Mouse (Mus musculus) MEL (cell line): Measurements from ENCODE around the gene Hnrnph1. TPM values are rescaled to one million over a fixed set of nuclear protein-coding genes. Genes with fewer than 3 reads are reported as not detected.

Experiments
- DNase-seq: peaks from one replicate; pipeline ENCODE4 v3.0.0; 2011; ENCODE audit warnings: low read depth, low spot score
- H3K27ac ChIP-seq: 2 replicates; pipeline ENCODE4 v1.5.1; 2012; ENCODE audit warnings: low read depth, mild to moderate bottlenecking, control low read depth, low read length, moderate library complexity; ENCODE audit not compliant: control insufficient read depth
- H3K27me3 ChIP-seq, 2 experiments: fragments of 150-350 bp in 1 of 2; sonication (generic) in 1 of 2; 2 replicates each; pipeline ENCODE4 v1.6.1; 2012; ENCODE audit warnings: low read length in 2 of 2, mild to moderate bottlenecking in 2 of 2, improper control_type of control experiment in 1 of 2, moderate library complexity in 1 of 2; ENCODE audit not compliant: insufficient read depth in 2 of 2, control insufficient read depth in 1 of 2
- H3K36me3 ChIP-seq, 2 experiments: 2 replicates each; pipeline ENCODE4 v1.6.1; 2012 to 2014; ENCODE audit warnings: low read length in 2 of 2, improper control_type of control experiment in 1 of 2, inconsistent platforms in 1 of 2, mild to moderate bottlenecking in 1 of 2; ENCODE audit not compliant: insufficient read depth in 2 of 2, control insufficient read depth in 1 of 2
- H3K4me1 ChIP-seq, 2 experiments: fragments of 150-350 bp in 1 of 2; sonication (generic) in 1 of 2; 2 replicates each; pipeline ENCODE4 v1.6.1; 2012; ENCODE audit warnings: low read length in 2 of 2, improper control_type of control experiment in 1 of 2, mild to moderate bottlenecking in 1 of 2; ENCODE audit not compliant: insufficient read depth in 2 of 2, control insufficient read depth in 1 of 2
- H3K4me3 ChIP-seq, 2 experiments: fragments of 150-350 bp in 1 of 2; sonication (generic) in 1 of 2; 2 replicates each; pipeline ENCODE4 v1.5.1; 2012; ENCODE audit warnings: low read depth in 2 of 2, low read length in 2 of 2, mild to moderate bottlenecking in 2 of 2, moderate library complexity in 2 of 2, control low read depth in 1 of 2, improper control_type of control experiment in 1 of 2; ENCODE audit not compliant: control insufficient read depth in 1 of 2, insufficient read depth in 1 of 2
- H3K79me2 ChIP-seq: 2 replicates; pipeline ENCODE4 v1.6.1; 2012; ENCODE audit warnings: mild to moderate bottlenecking, low read length, moderate library complexity; ENCODE audit not compliant: control insufficient read depth, poor library complexity, insufficient read depth
- H3K9ac ChIP-seq: 2 replicates; pipeline ENCODE4 v1.6.1; 2012; ENCODE audit warnings: low read depth, mild to moderate bottlenecking, control low read depth, low read length, moderate library complexity; ENCODE audit not compliant: control insufficient read depth, poor library complexity, severe bottlenecking
- H3K9me3 ChIP-seq: fragments of 150-350 bp; sonication (generic); replicated peaks from 2 replicates; pipeline ENCODE4 v1.6.1; 2012; ENCODE audit warnings: mild to moderate bottlenecking, low read length, improper control_type of control experiment, moderate library complexity; ENCODE audit not compliant: insufficient read depth
- BHLHE40 ChIP-seq: IDR thresholded peaks from 2 replicates; pipeline ENCODE4 v1.6.1; 2012; ENCODE audit warnings: low read depth, mild to moderate bottlenecking, inconsistent platforms, low read length, improper control_type of control experiment, borderline replicate concordance
- CHD1 ChIP-seq: IDR thresholded peaks from 2 replicates; pipeline ENCODE4 v1.6.1; 2012; ENCODE audit warnings: low read depth, mild to moderate bottlenecking, inconsistent platforms, low read length, improper control_type of control experiment
- CTCF ChIP-seq, 3 experiments: IDR thresholded peaks in 2 of 3; conservative IDR thresholded peaks in 1 of 3; 2 replicates each; pipeline ENCODE4 v1.5.1; 2011 to 2012; ENCODE audit warnings: low read length in 3 of 3, low read depth in 2 of 3, mild to moderate bottlenecking in 2 of 3, improper control_type of control experiment in 1 of 3, inconsistent platforms in 1 of 3, mixed read lengths in 1 of 3, moderate library complexity in 1 of 3; ENCODE audit not compliant: control insufficient read depth in 1 of 3, insufficient read depth in 1 of 3, poor library complexity in 1 of 3, severe bottlenecking in 1 of 3
- E2F4 ChIP-seq: IDR thresholded peaks from 2 replicates; pipeline ENCODE4 v1.6.1; 2011; ENCODE audit warnings: low read depth, low read length, improper control_type of control experiment, borderline replicate concordance
- ELF1 ChIP-seq: IDR thresholded peaks from 2 replicates; pipeline ENCODE4 v1.6.1; 2014; ENCODE audit warnings: low read depth, mild to moderate bottlenecking, inconsistent platforms, low read length, improper control_type of control experiment, moderate library complexity
- ETS1 ChIP-seq: IDR thresholded peaks from 2 replicates; pipeline ENCODE4 v1.6.1; 2012; ENCODE audit warnings: low read depth, mild to moderate bottlenecking, inconsistent platforms, low read length, improper control_type of control experiment, moderate library complexity
- GATA1 ChIP-seq: IDR thresholded peaks from 2 replicates; pipeline ENCODE4 v1.6.1; 2011; ENCODE audit warnings: low read depth, low read length, improper control_type of control experiment
- HCFC1 ChIP-seq: IDR thresholded peaks from 2 replicates; pipeline ENCODE4 v1.6.1; 2012; ENCODE audit warnings: low read depth, mild to moderate bottlenecking, inconsistent platforms, low read length, improper control_type of control experiment, moderate library complexity
- MAFK ChIP-seq: IDR thresholded peaks from 2 replicates; pipeline ENCODE4 v1.6.1; 2011; ENCODE audit warnings: low read depth, mild to moderate bottlenecking, low read length, improper control_type of control experiment, borderline replicate concordance
- MAX ChIP-seq: IDR thresholded peaks from 2 replicates; pipeline ENCODE4 v1.6.1; 2011; ENCODE audit warnings: low read length, improper control_type of control experiment
- MAZ ChIP-seq: IDR thresholded peaks from 2 replicates; pipeline ENCODE4 v1.6.1; 2012; ENCODE audit warnings: low read depth, mild to moderate bottlenecking, inconsistent platforms, low read length, improper control_type of control experiment
- MEF2A ChIP-seq: IDR thresholded peaks from 2 replicates; pipeline ENCODE4 v1.6.1; 2014; ENCODE audit warnings: low read depth, mild to moderate bottlenecking, inconsistent platforms, low read length, improper control_type of control experiment; ENCODE audit not compliant: poor library complexity, insufficient replicate concordance, severe bottlenecking; ENCODE audit errors: extremely low read depth
- MXI1 ChIP-seq: IDR thresholded peaks from 2 replicates; pipeline ENCODE4 v1.6.1; 2011; ENCODE audit warnings: mild to moderate bottlenecking, low read depth, low read length, improper control_type of control experiment
- MYB ChIP-seq: IDR thresholded peaks from 2 replicates; pipeline ENCODE4 v1.6.1; 2011; ENCODE audit warnings: mild to moderate bottlenecking, low read depth, low read length, improper control_type of control experiment
- MYC ChIP-seq: IDR thresholded peaks from 2 replicates; pipeline ENCODE4 v1.6.1; 2011; ENCODE audit warnings: low read depth, mild to moderate bottlenecking, low read length, improper control_type of control experiment, moderate library complexity
- NELFE ChIP-seq: IDR thresholded peaks from 2 replicates; pipeline ENCODE4 v1.6.1; 2011; ENCODE audit warnings: low read depth, low read length, improper control_type of control experiment
- NRF1 ChIP-seq: IDR thresholded peaks from 2 replicates; pipeline ENCODE4 v1.6.1; 2014; ENCODE audit warnings: low read depth, mild to moderate bottlenecking, inconsistent platforms, low read length, improper control_type of control experiment, moderate library complexity; ENCODE audit not compliant: poor library complexity, insufficient read depth, severe bottlenecking
- POLR2AphosphoS2 ChIP-seq: IDR thresholded peaks from 2 replicates; pipeline ENCODE4 v1.6.1; 2011; ENCODE audit warnings: low read length, improper control_type of control experiment
- POLR2AphosphoS5 ChIP-seq: IDR thresholded peaks from 2 replicates; pipeline ENCODE4 v1.6.1; 2012; ENCODE audit warnings: low read depth, borderline replicate concordance, mild to moderate bottlenecking, inconsistent platforms, low read length, moderate library complexity, mixed read lengths
- RCOR1 ChIP-seq: IDR thresholded peaks from 2 replicates; pipeline ENCODE4 v1.6.1; 2012; ENCODE audit warnings: low read depth, mild to moderate bottlenecking, inconsistent platforms, low read length, improper control_type of control experiment
- SIN3A ChIP-seq: IDR thresholded peaks from 2 replicates; pipeline ENCODE4 v1.6.1; 2012; ENCODE audit warnings: low read length, improper control_type of control experiment, inconsistent platforms
- SMC3 ChIP-seq: IDR thresholded peaks from 2 replicates; pipeline ENCODE4 v1.6.1; 2011; ENCODE audit warnings: low read depth, low read length, improper control_type of control experiment
- TAL1 ChIP-seq: IDR thresholded peaks from 2 replicates; pipeline ENCODE4 v1.6.1; 2012; ENCODE audit warnings: mild to moderate bottlenecking, inconsistent platforms, low read length, moderate library complexity, mixed read lengths
- TCF12 ChIP-seq: IDR thresholded peaks from 2 replicates; pipeline ENCODE4 v1.6.1; 2014; ENCODE audit warnings: low read depth, mild to moderate bottlenecking, inconsistent platforms, low read length, improper control_type of control experiment, moderate library complexity
- UBTF ChIP-seq: IDR thresholded peaks from 2 replicates; pipeline ENCODE4 v1.6.1; 2012; ENCODE audit warnings: low read depth, mild to moderate bottlenecking, inconsistent platforms, low read length, improper control_type of control experiment, moderate library complexity, borderline replicate concordance; ENCODE audit not compliant: insufficient read depth
- USF1 ChIP-seq: IDR thresholded peaks from 2 replicates; pipeline ENCODE4 v1.6.1; 2014; ENCODE audit warnings: low read depth, mild to moderate bottlenecking, inconsistent platforms, low read length, improper control_type of control experiment, moderate library complexity
- ZNF384 ChIP-seq: IDR thresholded peaks from 2 replicates; pipeline ENCODE4 v1.6.1; 2012; ENCODE audit warnings: low read depth, mild to moderate bottlenecking, inconsistent platforms, low read length, improper control_type of control experiment
- polyA plus RNA-seq, 2 experiments: library from polyadenylated mRNA; stranded (reverse) in 1 of 2; unstranded in 1 of 2; fragments of >175 nt in 1 of 2; fragments of >200 nt in 1 of 2; gene quantifications; 2 replicates each; pipeline versions ENCODE4 v1.2.1 to v1.2.4; 2012; ENCODE audit warnings: low replicate concordance in 2 of 2, low read depth in 1 of 2; ENCODE audit not compliant: insufficient read length in 2 of 2, insufficient read depth in 1 of 2, missing spikeins in 1 of 2
- total RNA-seq: library from RNA; depleted of rRNA; stranded (reverse); fragments of 300-350 nt; gene quantifications from 2 replicates; pipeline ENCODE4 v1.2.3, GENCODE M21; 2012

The Hnrnph1 gene
- total and polyA plus RNA-seq, 3 experiments, result 227 to 552 (median 425) TPM

- no peak for TF ChIP-seq MAFK
- TF ChIP-seq TAL1, result no peak
- TF ChIP-seq MXI1, result peak; percentile 54; the same call in 1 of the 2 replicates
Measured at GRCm38 (mm10) chr11:50369360-50369911, 7.4 kb upstream of the Hnrnph1 start (continued).

- peak; percentile 71 for DNase-seq
- H3K4me1 ChIP-seq, result peaks cover 14 to 27% of the 10 kb centered on the region in 2 experiments
- H3K9ac ChIP-seq, result peak overlapping the region; percentile 91
- H3K27ac ChIP-seq, result peak overlapping the region; percentile 76
- no peaks in the 10 kb centered on the region for H3K27me3 ChIP-seq
- TF ChIP-seq POLR2AphosphoS2 (no peak), CHD1 (no peak), ELF1 (no peak), MAZ (no peak), HCFC1 (no peak), BHLHE40 (no peak), MYC (0 out of 2 replicates have a peak, but pooled peaks have one; percentile 42), USF1 (peak; percentile 78), E2F4 (no peak), NRF1 (no peak), GATA1 (no peak)
- no peaks in the 10 kb centered on the region; the same call in 1 of the 2 replicates for H3K79me2 ChIP-seq
- H3K4me3 ChIP-seq, result peak overlapping the region; percentile 61 to 80
- no peaks in the 10 kb centered on the region for H3K9me3 ChIP-seq
- peaks cover 0 to 27% of the 10 kb centered on the region in 2 experiments; a peak in 2 of 4 replicates for H3K36me3 ChIP-seq
Measured at GRCm38 (mm10) chr11:50370969-50371368, 5.8 kb upstream of the Hnrnph1 start.

- Histone ChIP-seq H3K36me3 (peaks cover 0 to 32% of the 10 kb centered on the region in 2 experiments; a peak in 2 of 4 replicates), H3K9ac (peak overlapping the region; percentile 91), H3K4me1 (peaks cover 14 to 32% of the 10 kb centered on the region in 2 experiments), H3K4me3 (peak overlapping the region; percentile 61 to 80), H3K79me2 (no peaks in the 10 kb centered on the region; the same call in 1 of the 2 replicates), H3K27ac (peak overlapping the region; percentile 76), H3K9me3 (no peaks in the 10 kb centered on the region), H3K27me3 (no peaks in the 10 kb centered on the region)
- peak; percentile 89 for DNase-seq
- TF ChIP-seq MEF2A (no peak), MYC (peak; percentile 36; the same call in 1 of the 2 replicates), MAX (no peak), SIN3A (peak; percentile 80), TAL1 (no peak), MYB (no peak), SMC3 (peak; percentile 23; the same call in 1 of the 2 replicates), POLR2AphosphoS5 (no peak), CTCF (IDR thresholded peaks at IDR 0.05 in 2 of 3, conservative IDR thresholded peaks at IDR 0.05 in 1 of 3; ENCODE audit: control insufficient read depth in 1 of 3, insufficient read depth in 1 of 3, low read depth in 2 of 3, low read length in 3 of 3, poor library complexity in 1 of 3, severe bottlenecking in 1 of 3) (peak; percentile 31 to 71 (median 69)), ZNF384 (peak; percentile 98), UBTF (no peak), ETS1 (no peak), MAZ (0 out of 2 replicates have a peak, but pooled peaks have one; percentile 52), TCF12 (peak; percentile 55; the same call in 1 of the 2 replicates), BHLHE40 (no peak), MXI1 (no peak), NELFE (peak; percentile 65), RCOR1 (no peak), ELF1 (0 out of 2 replicates have a peak, but pooled peaks have one; percentile 17)
Measured at GRCm38 (mm10) chr11:50371399-50371841, 5.4 kb upstream of the Hnrnph1 start.
